Mouse (Mus musculus): ENCODE measurements around the gene Nfam1.

GRCm38 (mm10) chr15:82984097-82984496 is 49.0 kb downstream of the Nfam1 start:
- no peak for TF ChIP-seq CTCF (IDR thresholded peaks at IDR 0.05; ENCODE audit: borderline replicate concordance, insufficient read depth, low read depth, low read length)
- TF ChIP-seq POLR2A (IDR thresholded peaks at IDR 0.05; ENCODE audit: borderline replicate concordance, insufficient read depth, low read length), result no peak
